Mouse (Mus musculus) hindbrain, embryonic 16.5 days (tissue): ENCODE measurements at regions not wholly inside any gene's neighbourhood (a gene's known extent, or its start where the extent isn't known, plus 50 kb on each side); places are given as distances from the start of the nearest gene placed in this dataset.
"Not testable (repeated sequence)": the region's sequence is repeated elsewhere in the genome, so short reads cannot be mapped to it uniquely, and the experiment has no call there.

ENCODE experiments used
- ATAC-seq: fragments of 200-750 bp; cut with Nextera tagmentation; 2 replicates; pipeline ENCODE4 v1.8.0; 2017; ENCODE audit warnings: moderate TSS enrichment, moderate library complexity
- H3K27ac ChIP-seq: fragments of 300-500 bp; sonication (generic); 2 replicates; pipeline ENCODE4 v1.5.1; 2014; ENCODE audit warnings: low read depth, mild to moderate bottlenecking, control low read depth, low read length, moderate library complexity
- H3K27me3 ChIP-seq: fragments of 300-500 bp; sonication (generic); replicated peaks from 2 replicates; pipeline ENCODE4 v1.6.1; 2014; ENCODE audit warnings: low read length; ENCODE audit not compliant: control insufficient read depth, insufficient read depth
- H3K36me3 ChIP-seq: fragments of 300-500 bp; sonication (generic); 2 replicates; pipeline ENCODE4 v1.6.1; 2014; ENCODE audit warnings: mild to moderate bottlenecking, low read length, moderate library complexity, mixed read lengths; ENCODE audit not compliant: control insufficient read depth, insufficient read depth
- H3K4me1 ChIP-seq: fragments of 300-500 bp; sonication (generic); 2 replicates; pipeline ENCODE4 v1.6.1; 2014; ENCODE audit warnings: low read depth, low read length; ENCODE audit not compliant: control insufficient read depth, insufficient read depth
- H3K4me2 ChIP-seq: fragments of 300-500 bp; sonication (generic); 2 replicates; pipeline ENCODE4 v1.6.1; 2014; ENCODE audit warnings: mild to moderate bottlenecking, low read length, control low read depth, moderate library complexity
- H3K4me3 ChIP-seq: fragments of 300-500 bp; sonication (generic); 2 replicates; pipeline ENCODE4 v1.5.1; 2014; ENCODE audit warnings: mild to moderate bottlenecking, low read length, control low read depth, moderate library complexity
- H3K9ac ChIP-seq: fragments of 300-500 bp; sonication (generic); 2 replicates; pipeline ENCODE4 v1.6.1; 2014; ENCODE audit warnings: low read depth, mild to moderate bottlenecking, control low read depth, low read length, moderate library complexity
- H3K9me3 ChIP-seq: fragments of 300-500 bp; sonication (generic); 2 replicates; pipeline ENCODE4 v1.6.1; 2014; ENCODE audit warnings: mild to moderate bottlenecking, low read length, moderate library complexity; ENCODE audit not compliant: control insufficient read depth
- WGBS: fragments of 180-500 bp; shearing (Covaris S2); extraction: QIAGEN DNeasy Blood & Tissue Kit; methylation state at CpG from one replicate; pipeline ENCODE4 v1.1.7; 2014; 5-methylcytosine and 5-hydroxymethylcytosine counted together

GRCm38 (mm10) chr3:91263540-91263939 is 172.9 kb upstream of the 9130204L05Rik start:
- no peaks in the 10 kb centered on the region for H3K4me1 ChIP-seq
- ATAC-seq: peak; percentile 96
- H3K9ac ChIP-seq: no peak overlapping the region
- 13% methylated on average over 1 of the region's 1 CpGs for WGBS
- no peak overlapping the region for H3K4me3 ChIP-seq
- H3K4me2 ChIP-seq: no peak overlapping the region
- H3K9me3 ChIP-seq: no peaks in the 10 kb centered on the region
- H3K36me3 ChIP-seq: no peaks in the 10 kb centered on the region
- H3K27ac ChIP-seq: no peak overlapping the region
- no peaks in the 10 kb centered on the region for H3K27me3 ChIP-seq

GRCm38 (mm10) chr3:91254926-91255325 is 164.3 kb upstream of the 9130204L05Rik start:
- not testable (repeated sequence) for H3K4me3 ChIP-seq, H3K9me3 ChIP-seq, H3K4me2 ChIP-seq, H3K36me3 ChIP-seq, H3K27me3 ChIP-seq, H3K9ac ChIP-seq, H3K27ac ChIP-seq, H3K4me1 ChIP-seq
- WGBS: 69% methylated on average over 2 of the region's 2 CpGs
- ATAC-seq: peak; percentile 48; the same call in 1 of the 2 replicates

DNA sequence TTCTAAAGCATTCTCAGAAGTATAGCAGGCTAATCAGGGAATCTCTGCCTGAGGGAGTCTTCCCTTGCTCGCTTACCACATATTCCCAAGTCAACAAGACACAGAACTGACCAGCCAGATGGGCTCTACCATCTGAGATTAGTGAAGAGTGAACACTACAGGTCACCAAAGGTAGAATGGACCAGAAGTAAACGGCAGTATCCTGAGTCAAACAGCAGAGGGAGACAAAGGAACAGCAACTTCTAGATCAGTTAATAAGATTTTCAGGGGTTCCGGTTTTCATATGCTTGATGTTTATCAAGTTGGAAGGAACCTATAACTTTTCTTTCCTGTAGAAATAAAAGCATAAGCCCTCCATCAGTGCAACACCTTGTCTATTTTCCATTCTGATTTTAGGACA is 132.6 kb upstream of the 9130204L05Rik start:
- Histone ChIP-seq H3K27ac (no peak overlapping the region), H3K4me2 (no peak overlapping the region), H3K4me1 (no peaks in the 10 kb centered on the region), H3K36me3 (no peaks in the 10 kb centered on the region), H3K9ac (no peak overlapping the region), H3K4me3 (no peak overlapping the region), H3K27me3 (no peaks in the 10 kb centered on the region), H3K9me3 (no peaks in the 10 kb centered on the region)
- ATAC-seq: no peak
- WGBS: 47% methylated on average over 3 of the region's 3 CpGs

- Histone ChIP-seq H3K27me3 (no peaks in the 10 kb centered on the region), H3K4me2 (no peak overlapping the region), H3K4me3 (no peak overlapping the region), H3K36me3 (no peaks in the 10 kb centered on the region), H3K9ac (no peak overlapping the region), H3K4me1 (no peaks in the 10 kb centered on the region), H3K27ac (no peak overlapping the region), H3K9me3 (peaks cover 16% of the 10 kb centered on the region)
- WGBS: 90% methylated on average over 16 of the region's 16 CpGs
- no peak for ATAC-seq
These were observed 122.7 kb upstream of the 9130204L05Rik start for GRCm38 (mm10) chr3:91213280-91213679.
